Mouse (Mus musculus) testis, adult 2 months (tissue): ENCODE measurements around the gene Rxra.

Experiments used
- CTCF ChIP-seq: fragments of 200-500 bp; IDR thresholded peaks from 2 replicates; pipeline ENCODE4 v1.5.1; 2012; ENCODE audit warnings: low read depth, mild to moderate bottlenecking, inconsistent platforms, low read length, moderate library complexity; ENCODE audit not compliant: control insufficient read depth, insufficient read depth, insufficient replicate concordance
- POLR2A ChIP-seq: fragments of 200-500 bp; IDR thresholded peaks from 2 replicates; pipeline ENCODE4 v1.6.1; 2012; ENCODE audit warnings: low read depth, mild to moderate bottlenecking, inconsistent platforms, low read length, moderate library complexity; ENCODE audit not compliant: control insufficient read depth

GRCm38 (mm10) chr2:27759431-27759830, 83.2 kb downstream of the Rxra start:
- TF ChIP-seq CTCF (no peak), POLR2A (no peak)
